Mouse (Mus musculus): ENCODE measurements around the gene Enc1.

GRCm38 (mm10) chr13:97249507-97250078, 8.7 kb downstream of the Enc1 start:
- TF ChIP-seq CTCF (IDR thresholded peaks at IDR 0.05; ENCODE audit: borderline replicate concordance, extremely low read depth, insufficient read depth, insufficient read length) (no peak), POLR2A (IDR thresholded peaks at IDR 0.05; ENCODE audit: borderline replicate concordance, extremely low read depth, insufficient read depth, insufficient read length, poor library complexity, severe bottlenecking) (no peak)

All from brain, embryonic 14.5 days (tissue).